Mouse (Mus musculus) E14TG2a.4 (cell line): ENCODE data around the gene Sap30bp.

Source experiments
- H3K27me3 ChIP-seq: 2 replicates; pipeline ENCODE4 v1.6.1; 2014; ENCODE audit warnings: low read length, control low read depth; ENCODE audit not compliant: insufficient read depth
- H3K36me3 ChIP-seq: 2 replicates; pipeline ENCODE4 v1.6.1; 2014; ENCODE audit warnings: low read length, control low read depth; ENCODE audit not compliant: insufficient read depth
- H3K4me1 ChIP-seq: replicated peaks from 2 replicates; pipeline ENCODE4 v1.6.1; 2014; ENCODE audit warnings: low read depth, low read length, control low read depth
- H3K4me3 ChIP-seq: replicated peaks from 2 replicates; pipeline ENCODE4 v1.5.1; 2014; ENCODE audit warnings: mild to moderate bottlenecking, low read length
- H3K9me3 ChIP-seq: 2 replicates; pipeline ENCODE4 v1.6.1; 2014; ENCODE audit warnings: low read length, control low read depth
- CTCF ChIP-seq: conservative IDR thresholded peaks from 2 replicates; pipeline ENCODE4 v1.5.1; 2014; ENCODE audit warnings: low read length
- NANOG ChIP-seq: IDR thresholded peaks from 2 replicates; pipeline ENCODE4 v1.6.1; 2014; ENCODE audit warnings: borderline replicate concordance, low read length, mixed read lengths
- POU5F1 ChIP-seq: IDR thresholded peaks from 2 replicates; pipeline ENCODE4 v1.6.1; 2014; ENCODE audit warnings: low read length, borderline replicate concordance

Gene Sap30bp

DNA sequence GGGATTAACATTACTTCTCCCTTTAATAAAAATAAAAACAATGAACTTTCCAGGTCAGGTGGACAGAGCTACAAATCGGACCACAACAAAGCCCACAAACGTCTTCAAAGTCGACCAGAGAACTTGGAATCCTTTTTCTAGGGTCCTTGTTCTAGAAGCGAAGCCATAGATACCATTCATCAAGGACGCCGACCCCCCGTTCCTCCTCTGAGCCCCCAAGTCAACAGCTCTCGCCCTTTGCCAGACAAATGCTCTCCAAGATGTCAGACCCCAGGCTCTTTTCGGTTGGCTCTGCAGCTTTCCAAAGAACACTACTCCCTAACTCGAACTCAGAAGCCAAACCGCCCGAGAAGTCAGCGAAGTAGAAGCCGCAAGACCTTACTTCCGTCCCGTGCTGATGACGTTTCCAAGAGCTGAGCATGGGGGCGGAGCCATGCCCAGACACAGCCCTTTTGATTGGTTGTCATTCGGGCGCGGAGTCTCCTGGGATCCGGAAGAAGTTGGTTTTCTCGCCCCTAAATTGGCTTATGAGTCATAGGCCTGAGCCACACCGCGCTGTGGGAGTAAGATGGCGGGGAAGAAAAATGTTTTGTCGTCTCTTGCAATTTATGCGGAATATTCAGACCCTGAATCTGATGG is at the start of gene Sap30bp, which contains the start of gene Recql5:
TSS of gene Sap30bp (plus strand) at position 175 of the 639 bp plus-strand sequence.
TSS of gene Recql5 (minus strand) at position 370 of the 639 bp plus-strand sequence.
- peaks cover 66% of the 10 kb centered on the region for H3K36me3 ChIP-seq
- TF ChIP-seq POU5F1, result no peak
- no peak for TF ChIP-seq NANOG
- no peak for TF ChIP-seq CTCF
- no peaks in the 10 kb centered on the region for H3K27me3 ChIP-seq
- H3K9me3 ChIP-seq, result no peaks in the 10 kb centered on the region
- peak within 1 kb of the TSS; percentile 100 for H3K4me3 ChIP-seq
- peaks cover 48% of the 10 kb centered on the region for H3K4me1 ChIP-seq

GRCm38 (mm10) chr11:115884361-115884760 is 48.7 kb upstream of the Sap30bp start:
- H3K9me3 ChIP-seq, result no peaks in the 10 kb centered on the region
- TF ChIP-seq CTCF (no peak), NANOG (no peak), POU5F1 (no peak)
- peaks cover 24% of the 10 kb centered on the region for H3K27me3 ChIP-seq
- H3K36me3 ChIP-seq, result no peaks in the 10 kb centered on the region
- H3K4me1 ChIP-seq, result peaks cover 63% of the 10 kb centered on the region
- peak overlapping the region; percentile 70 for H3K4me3 ChIP-seq

GRCm38 (mm10) chr11:115885281-115885680 is 47.8 kb upstream of the Sap30bp start:
- peak overlapping the region; percentile 64 for H3K4me3 ChIP-seq
- H3K36me3 ChIP-seq, result peaks cover 6% of the 10 kb centered on the region; the same call in 1 of the 2 replicates
- H3K4me1 ChIP-seq, result peaks cover 54% of the 10 kb centered on the region
- TF ChIP-seq POU5F1 (no peak), NANOG (no peak; the same call in 1 of the 2 replicates), CTCF (no peak)
- no peaks in the 10 kb centered on the region for H3K9me3 ChIP-seq
- peaks cover 24% of the 10 kb centered on the region for H3K27me3 ChIP-seq

GRCm38 (mm10) chr11:115886446-115886845 is 46.6 kb upstream of the Sap30bp start:
- peaks cover 24% of the 10 kb centered on the region for H3K27me3 ChIP-seq
- no peak overlapping the region for H3K4me3 ChIP-seq
- H3K36me3 ChIP-seq, result peaks cover 13% of the 10 kb centered on the region; the same call in 1 of the 2 replicates
- peaks cover 56% of the 10 kb centered on the region for H3K4me1 ChIP-seq
- TF ChIP-seq POU5F1 (no peak), NANOG (no peak), CTCF (no peak)
- H3K9me3 ChIP-seq, result no peaks in the 10 kb centered on the region

DNA sequence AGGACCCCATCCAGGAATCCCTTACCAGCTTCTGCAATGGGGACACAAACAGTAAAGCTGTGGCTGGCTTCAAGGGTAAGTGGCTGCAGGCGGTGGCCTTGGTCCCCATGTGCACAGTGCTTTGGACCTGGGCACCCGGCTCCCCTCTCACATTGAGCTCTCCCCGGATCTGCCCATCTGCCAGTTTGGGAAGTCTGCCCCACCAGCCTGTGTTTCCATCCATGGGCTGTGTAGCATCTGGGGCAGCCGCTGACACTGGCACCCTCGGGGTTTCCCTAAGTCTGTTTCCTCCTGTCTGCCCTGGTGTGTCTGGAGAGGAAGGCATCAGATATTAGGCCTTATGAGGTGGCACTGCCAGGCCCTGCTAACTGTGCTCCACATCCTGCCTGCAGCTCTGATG is 45.1 kb upstream of the Sap30bp start:
- H3K36me3 ChIP-seq, result peaks cover 28% of the 10 kb centered on the region
- H3K27me3 ChIP-seq, result peaks cover 14% of the 10 kb centered on the region
- H3K9me3 ChIP-seq, result no peaks in the 10 kb centered on the region
- no peak for TF ChIP-seq NANOG
- no peak for TF ChIP-seq CTCF
- TF ChIP-seq POU5F1, result no peak
- H3K4me1 ChIP-seq, result peaks cover 67% of the 10 kb centered on the region
- H3K4me3 ChIP-seq, result no peak overlapping the region

GRCm38 (mm10) chr11:115889159-115889558 is 43.9 kb upstream of the Sap30bp start:
- Histone ChIP-seq H3K4me3 (no peak overlapping the region), H3K9me3 (no peaks in the 10 kb centered on the region), H3K4me1 (peaks cover 67% of the 10 kb centered on the region), H3K27me3 (peaks cover 3% of the 10 kb centered on the region), H3K36me3 (peaks cover 39% of the 10 kb centered on the region)
- TF ChIP-seq CTCF, result no peak
- no peak for TF ChIP-seq POU5F1
- TF ChIP-seq NANOG, result no peak

DNA sequence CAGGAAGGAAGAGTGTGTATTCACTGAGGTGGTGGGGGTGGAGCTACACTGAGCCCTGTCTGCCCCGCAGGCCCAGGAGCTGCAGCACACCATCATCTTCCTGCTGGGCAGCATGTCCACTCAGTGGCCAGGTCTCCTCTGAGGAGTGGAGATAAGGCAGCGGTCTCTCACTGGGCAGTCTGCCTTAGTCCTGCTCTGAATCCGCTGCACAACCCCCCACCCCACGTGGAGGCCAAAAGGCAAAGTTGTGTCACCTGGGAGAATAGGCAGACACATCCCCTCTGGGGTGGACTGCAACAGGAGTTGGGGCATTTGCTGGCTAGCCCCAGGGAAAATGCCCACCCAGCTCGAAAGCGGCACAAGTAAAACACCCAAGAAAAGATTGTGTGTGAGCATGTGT is 40.9 kb upstream of the Sap30bp start:
- H3K4me1 ChIP-seq, result peaks cover 58% of the 10 kb centered on the region
- TF ChIP-seq POU5F1, result no peak
- no peak for TF ChIP-seq CTCF
- no peak for TF ChIP-seq NANOG

DNA sequence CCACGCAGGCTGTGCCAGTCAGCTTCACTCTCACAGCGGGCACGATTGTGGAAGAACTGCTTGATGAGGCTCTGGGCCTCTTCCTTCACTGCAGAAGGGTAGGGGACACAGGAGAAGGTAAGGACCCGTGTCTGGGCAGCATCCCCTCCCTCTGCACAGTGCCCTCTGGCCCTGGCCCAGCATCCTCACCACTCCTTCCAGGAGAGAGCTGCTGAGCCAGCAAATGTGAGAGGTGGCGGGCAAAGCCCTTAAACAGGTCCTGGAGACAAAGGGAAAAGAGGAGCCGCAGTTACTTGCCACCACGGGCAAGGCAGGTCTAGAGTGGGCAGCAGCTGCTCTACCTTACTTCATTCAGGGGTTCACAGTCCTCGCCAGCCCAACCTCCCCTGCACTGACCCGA is 40.0 kb upstream of the Sap30bp start:
- H3K36me3 ChIP-seq, result peaks cover 76% of the 10 kb centered on the region
- no peak for TF ChIP-seq CTCF
- TF ChIP-seq NANOG, result no peak
- no peak for TF ChIP-seq POU5F1
- no peaks in the 10 kb centered on the region for H3K9me3 ChIP-seq
- peaks cover 58% of the 10 kb centered on the region for H3K4me1 ChIP-seq
- no peaks in the 10 kb centered on the region for H3K27me3 ChIP-seq
- no peak overlapping the region for H3K4me3 ChIP-seq

More for the DNA sequence above, 40.9 kb upstream of the Sap30bp start:
- Histone ChIP-seq H3K36me3 (peaks cover 70% of the 10 kb centered on the region), H3K27me3 (no peaks in the 10 kb centered on the region), H3K9me3 (no peaks in the 10 kb centered on the region), H3K4me3 (peak overlapping the region; percentile 27; the same call in 1 of the 2 replicates)
